Mouse (Mus musculus) kidney, postnatal 14 days (tissue): ENCODE measurements around the gene Epha8.
A peak's percentile ranks its signal among the peaks of the same experiment; 100 is the strongest.

ENCODE experiments used
- DNase-seq: peaks from one replicate; pipeline ENCODE4 v3.0.0; 2022; ENCODE audit warnings: mixed read lengths

Epha8 gene

DNA sequence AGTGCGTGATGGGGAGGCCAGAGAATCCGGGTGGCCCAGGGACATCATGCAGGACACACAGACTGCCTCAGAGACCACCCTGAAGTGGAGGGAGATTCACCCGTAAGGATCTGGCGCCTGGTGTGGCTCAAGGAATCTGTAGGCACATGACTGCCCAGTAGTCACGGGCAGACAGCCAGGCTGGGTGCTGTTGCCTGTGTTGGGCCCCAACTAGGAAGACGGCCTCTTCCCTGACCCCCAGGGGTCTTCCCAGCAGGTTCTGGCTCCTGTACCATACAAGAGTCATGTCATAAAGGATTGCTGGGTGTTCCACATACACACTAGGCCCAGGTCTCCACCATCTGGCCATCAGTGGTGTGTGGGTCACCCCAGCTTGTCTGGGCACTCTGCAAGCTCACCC is 2.1 kb downstream of the Epha8 start:
- DNase-seq: no peak

DNA sequence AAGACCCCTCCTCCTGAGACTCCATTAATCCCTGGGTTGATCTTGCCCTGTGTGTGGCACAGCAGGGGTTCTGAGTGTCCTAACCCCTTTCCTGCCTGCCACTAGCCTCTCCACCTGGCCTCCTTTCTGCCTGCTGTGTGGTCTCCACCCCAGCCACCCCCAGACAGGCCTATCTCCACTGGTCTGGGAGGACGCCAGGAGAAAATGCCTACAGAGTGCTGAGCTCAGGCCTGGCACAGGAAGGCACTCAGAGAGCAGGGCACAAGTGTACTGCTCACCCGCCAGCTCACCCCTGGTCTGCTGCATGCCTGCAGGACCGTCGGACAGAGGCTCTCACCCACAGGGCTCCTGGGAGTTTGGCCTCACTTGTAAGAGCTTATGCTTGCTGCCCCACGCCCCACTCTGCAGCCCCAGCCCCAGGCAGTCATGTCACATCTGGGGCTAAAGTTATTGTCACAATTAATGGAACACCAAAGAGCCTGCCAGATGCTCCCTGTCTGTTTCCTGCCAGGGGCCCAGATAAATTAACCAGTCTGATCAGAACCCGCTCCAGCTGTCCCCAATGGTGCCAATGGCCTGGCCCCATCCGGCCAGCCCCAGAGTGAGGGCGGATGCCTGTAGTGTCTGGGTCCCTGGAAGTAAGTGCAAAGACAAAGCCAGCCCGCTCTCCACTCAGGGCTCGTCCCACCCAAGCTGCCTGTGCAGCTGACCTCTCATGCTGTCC is 7.2 kb downstream of the Epha8 start:
- DNase-seq: no peak

DNA sequence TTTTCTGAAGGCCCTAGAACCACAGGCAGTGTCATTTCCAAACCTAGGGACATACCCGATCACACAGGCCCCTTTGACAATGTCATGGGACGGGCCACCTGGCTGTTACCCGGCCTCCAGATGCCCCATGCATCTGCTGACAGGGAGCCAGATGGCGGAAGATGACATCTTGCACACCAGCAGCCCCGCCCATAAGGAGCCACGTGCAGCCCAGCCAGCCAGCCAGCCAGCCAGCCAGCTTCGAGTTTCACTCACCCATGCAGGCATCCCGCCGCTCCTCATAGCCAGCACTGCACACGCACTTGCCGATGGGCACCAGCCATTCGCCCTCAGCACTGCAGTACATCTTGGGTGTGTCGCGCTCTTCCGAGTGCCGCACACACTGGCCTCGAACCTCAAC is 11.2 kb downstream of the Epha8 start:
- DNase-seq: no peak

DNA sequence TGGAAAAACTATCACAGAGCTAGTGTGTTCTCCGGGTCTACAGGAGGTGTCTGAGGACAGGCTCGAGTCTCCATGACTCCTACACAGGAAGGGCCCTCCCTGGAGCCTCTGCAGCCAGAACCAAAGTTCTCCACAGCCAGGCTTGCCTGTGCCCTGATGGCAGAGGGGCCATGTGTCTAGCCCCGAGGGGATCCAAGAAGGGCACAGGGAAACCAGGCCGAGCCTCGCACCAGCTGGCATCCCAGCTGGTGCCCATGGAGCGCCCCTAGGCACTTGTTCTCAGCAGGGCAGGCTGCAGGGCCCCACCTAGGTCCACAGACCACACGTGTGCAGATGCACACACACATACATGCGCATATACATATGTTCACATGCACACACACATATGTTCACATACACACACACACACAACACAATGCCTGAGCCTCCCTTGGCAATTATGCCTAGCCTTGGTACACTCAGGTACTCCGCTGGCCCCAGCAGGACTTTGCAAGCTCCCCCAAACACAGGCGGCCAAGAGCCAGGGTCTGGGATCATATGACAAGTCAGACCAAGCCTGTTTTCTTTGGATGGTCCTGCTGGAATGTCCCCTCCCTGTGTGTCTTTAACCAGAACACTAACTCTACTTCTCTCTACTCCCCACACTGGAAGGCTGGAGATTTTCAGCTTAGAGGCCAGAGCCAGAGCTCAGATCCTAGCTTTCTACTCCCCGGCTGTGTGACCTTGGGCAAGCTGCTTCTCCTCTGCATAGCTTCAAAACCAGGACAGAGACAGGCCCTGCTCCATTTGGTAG is 11.9 kb downstream of the Epha8 start:
- peak; percentile 12 for DNase-seq

DNA sequence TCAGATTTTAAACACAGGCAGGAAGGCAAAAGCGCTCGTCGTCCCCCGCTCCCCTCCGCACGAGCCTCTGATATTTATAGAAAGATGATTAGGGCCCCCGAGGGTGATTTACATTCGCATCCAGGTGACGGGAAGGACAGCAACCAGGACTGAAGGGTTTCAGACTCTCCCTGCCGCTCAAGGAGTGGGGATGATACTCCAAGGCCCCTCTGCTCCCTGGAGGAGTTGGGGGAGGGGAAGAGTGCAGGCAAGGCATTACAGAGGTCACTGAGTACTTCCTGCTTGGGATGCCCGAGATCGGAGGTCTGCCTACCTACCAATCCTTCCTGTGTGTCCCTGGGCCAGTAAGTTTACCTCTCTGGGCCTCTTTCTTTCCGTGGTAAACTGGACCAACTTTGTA is 13.4 kb downstream of the Epha8 start:
- DNase-seq: no peak

DNA sequence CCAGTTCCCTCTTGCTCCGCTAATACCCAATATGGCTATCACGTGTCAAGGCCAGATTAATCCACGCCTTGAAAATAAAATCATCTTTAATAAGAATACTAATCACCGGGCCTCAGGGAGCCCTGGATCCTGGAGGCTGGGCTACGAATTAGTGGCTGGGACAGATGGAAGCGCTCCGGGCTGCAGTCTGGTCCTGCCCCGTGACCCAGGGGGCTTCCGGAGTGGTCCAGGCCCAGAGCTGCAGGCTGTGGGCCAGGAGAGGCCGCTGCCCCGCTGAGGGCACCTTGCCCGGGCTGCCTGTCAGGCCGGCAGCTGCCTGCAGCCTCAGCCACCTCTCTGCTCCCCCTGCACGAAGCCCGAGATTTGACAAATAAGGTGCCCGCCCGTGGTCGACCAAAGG is 13.9 kb downstream of the Epha8 start:
- peak; percentile 61 for DNase-seq

DNA sequence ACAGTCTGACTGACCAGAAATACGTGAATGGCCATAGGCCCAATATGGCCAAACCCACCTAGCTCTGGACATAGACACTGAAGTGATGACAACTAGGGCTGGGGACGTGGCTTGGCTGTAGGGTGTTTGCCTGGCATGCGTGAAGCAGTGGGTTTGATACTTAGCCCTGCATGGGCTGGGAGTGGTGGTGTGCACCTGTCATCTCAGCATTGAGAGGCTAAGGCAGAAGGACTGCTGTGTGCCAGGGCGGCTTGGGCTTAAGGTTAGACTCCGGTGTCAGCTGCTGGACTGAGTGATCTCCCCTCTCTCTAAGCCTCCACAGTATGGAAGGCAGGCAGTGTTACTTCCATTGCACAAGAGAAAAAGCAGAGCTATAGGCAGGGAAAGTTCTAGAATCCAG is 18.7 kb downstream of the Epha8 start:
- no peak for DNase-seq

DNA sequence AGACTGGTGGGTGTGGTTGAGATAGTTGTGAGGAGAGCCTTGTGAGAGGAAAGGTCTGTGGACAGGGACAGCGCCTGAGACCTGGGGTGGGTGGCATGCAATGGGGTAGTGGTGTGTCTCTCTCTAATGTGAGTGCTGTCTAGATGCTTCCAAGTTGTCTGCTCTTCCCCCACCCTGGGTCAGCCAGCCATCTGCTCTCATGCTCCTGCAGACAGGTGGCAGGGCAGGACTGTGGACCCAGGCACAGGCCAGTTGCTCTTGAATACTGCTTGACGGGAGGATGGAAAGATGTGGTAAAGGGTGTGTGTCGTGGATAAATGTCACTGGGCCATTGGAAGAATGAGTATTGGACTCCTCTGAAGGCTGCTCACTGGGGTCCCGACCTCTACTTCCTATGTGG is 19.3 kb downstream of the Epha8 start:
- no peak for DNase-seq

DNA sequence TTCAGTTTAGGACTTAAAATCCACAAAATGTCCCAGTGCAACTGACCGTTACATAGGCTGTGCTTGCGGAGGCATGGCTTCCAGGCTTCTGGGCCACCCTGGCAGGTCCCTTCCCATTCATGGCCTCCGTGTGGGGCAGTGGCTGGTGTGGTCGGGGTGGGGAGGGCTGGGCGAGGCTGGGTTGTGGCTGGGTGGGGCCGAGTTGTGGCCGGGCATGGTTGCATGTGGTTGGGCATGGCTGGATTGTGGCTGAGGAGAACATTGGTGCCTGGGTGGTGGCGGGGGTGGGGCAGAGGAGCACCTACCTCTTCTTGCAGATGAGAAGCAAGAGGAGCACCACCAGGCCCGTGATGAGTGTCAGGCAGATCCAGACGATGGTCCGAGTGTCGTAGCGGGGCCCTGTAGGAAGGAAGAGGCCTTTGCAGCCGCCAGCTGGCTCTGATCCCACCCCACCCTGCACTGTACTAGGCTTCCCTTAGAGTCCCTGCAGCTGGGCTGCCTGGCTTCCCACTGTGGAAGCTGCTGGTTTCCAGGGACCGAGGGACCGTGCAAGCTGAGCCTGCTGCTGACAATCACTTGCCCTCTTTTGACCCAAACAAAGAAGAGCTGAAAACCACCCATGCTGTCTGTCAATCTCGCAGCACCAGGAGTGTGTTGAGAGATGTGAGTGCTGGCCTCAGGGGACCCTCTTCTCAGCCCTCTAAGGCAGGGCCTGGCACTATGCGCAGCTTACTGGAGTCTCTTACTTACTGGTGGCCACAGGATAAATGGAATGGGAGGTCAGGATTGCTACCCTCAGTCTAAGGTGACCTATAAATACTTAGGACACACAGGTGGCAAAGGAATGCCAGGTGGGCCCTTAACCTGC is 21.6 kb downstream of the Epha8 start:
- DNase-seq: peak; percentile 44

DNA sequence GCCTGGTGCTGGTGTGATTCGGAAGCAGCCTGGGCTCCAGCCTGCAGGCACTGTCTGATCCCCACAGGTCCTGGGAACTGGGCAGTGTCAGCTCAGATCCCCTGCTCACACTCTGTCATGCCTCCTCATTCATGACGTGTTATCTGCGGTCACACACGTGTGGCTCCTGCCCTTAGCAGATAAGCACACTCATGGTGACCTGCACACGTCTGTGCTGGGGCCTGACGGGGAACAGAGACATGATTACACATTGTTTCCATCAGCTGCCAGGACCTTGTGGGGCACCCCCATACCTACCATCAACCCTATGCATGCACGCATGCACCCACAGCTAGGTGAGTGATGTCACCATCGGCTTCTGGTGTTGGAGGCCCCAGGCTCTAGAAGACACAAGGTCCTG is 26.1 kb downstream of the Epha8 start:
- no peak for DNase-seq

DNA sequence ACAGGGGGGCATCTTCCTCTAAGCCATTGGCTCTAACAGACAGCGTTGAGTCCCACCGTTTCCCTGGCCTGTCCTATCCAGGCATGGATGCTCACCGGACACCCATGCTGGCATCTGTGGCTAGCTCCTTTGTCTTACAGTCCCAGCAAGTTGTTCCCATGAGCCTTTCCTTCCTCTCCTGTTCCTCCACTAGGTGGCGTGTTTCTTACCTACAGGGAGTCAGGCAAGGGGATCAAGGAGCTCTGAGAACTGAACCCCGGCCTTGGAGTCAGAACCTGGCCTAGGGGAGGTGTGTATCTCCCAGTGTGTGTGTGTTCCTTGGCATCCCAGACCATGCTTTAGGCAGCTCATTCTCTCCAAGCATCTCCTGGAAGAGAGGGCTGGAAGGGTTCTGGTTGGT is 27.7 kb downstream of the Epha8 start:
- DNase-seq: peak; percentile 30

DNA sequence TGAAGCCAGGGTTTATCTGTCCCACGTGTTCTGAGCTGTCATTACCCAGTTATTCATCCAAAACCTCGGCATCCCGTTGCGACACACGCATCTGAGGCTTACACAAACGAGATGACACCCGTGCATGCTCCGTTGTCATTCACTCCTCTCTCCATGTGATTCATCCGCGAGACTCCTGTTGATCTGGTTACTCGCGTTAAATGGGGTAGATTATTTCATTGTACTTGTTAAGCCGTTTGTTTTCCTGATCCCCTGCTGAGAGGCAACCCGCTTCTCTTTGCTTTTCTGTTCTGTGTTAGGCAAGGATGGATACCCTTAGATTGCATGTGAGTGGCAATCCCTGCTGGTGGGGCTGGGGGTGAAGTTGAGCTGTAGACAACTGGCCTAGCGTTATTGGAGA is 30.8 kb downstream of the Epha8 start:
- no peak for DNase-seq

DNA sequence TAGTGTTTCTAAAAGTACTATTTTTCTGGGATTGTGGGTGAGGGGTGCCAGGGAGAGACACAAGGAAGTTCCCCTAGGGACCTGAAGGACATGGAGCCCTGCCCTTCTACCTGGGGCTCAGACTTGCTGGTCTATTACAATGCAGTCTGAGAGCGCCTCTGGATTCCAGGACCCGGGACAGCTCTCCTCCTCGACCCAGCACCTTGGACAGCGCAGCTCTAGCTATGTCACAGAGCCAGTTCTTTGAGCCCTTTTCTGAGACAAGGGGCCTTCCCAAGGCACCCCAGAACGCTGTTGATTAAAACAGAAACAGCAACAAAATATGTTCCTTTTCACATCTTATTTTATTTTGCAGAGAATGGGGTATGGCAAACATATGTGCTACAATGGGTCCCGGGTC is 32.1 kb downstream of the Epha8 start:
- DNase-seq: peak; percentile 78

DNA sequence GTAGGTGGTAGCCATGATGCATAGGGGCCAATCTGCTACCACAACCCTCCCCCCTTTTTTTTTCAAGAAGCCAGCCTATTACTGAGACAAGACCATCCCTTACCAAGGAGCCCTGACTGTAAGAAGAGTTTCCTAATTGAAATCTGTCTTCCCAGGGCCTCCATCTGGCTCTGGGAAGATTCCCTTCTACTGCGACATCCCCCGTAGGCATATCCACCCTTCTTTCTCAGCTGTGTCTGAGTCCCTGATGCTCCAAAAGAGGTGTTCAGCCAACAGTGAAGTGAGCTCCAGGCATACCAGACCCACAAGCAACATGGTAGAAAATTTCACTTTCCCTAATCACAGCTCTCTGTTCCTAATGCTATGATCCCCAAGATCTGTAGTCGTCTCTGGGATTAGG is 37.1 kb downstream of the Epha8 start:
- no peak for DNase-seq

DNA sequence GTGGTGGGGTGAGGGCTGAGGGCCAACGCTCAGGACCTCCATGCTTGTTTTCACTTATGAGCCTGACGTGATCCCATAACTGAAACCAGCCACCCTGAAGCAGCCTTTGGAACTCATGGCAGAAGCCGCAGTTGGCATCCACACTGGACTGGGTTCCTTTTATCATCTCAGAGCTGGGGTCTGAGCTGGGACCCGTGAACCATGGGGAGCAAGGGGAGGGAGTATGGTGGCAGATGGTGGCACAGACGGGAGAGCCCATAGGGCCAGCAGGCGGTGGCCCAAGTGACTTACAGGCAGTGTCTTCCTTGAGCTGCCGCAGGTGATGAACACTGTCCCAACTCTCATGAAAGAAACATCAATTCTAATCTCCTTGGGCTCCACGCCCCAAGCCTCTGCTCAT is 37.8 kb downstream of the Epha8 start:
- DNase-seq: no peak

DNA sequence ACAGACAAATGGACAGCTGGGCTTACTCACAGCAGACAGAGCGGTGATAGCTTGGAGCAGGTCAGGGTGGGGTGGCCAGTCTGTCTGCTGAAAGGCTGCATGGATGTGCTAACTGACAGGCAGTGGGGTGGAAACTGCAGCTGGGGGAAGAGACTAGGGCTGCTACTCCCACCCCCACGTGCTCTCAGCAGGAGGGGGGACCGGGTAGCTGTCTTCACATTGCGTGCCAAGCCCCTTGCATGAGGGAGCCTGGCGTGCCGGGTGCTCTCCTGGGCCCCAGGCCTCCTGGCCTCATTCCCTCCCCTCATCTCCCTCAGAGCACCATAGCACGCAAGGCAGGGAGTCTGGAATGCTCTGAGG is 39.5 kb downstream of the Epha8 start:
- no peak for DNase-seq

DNA sequence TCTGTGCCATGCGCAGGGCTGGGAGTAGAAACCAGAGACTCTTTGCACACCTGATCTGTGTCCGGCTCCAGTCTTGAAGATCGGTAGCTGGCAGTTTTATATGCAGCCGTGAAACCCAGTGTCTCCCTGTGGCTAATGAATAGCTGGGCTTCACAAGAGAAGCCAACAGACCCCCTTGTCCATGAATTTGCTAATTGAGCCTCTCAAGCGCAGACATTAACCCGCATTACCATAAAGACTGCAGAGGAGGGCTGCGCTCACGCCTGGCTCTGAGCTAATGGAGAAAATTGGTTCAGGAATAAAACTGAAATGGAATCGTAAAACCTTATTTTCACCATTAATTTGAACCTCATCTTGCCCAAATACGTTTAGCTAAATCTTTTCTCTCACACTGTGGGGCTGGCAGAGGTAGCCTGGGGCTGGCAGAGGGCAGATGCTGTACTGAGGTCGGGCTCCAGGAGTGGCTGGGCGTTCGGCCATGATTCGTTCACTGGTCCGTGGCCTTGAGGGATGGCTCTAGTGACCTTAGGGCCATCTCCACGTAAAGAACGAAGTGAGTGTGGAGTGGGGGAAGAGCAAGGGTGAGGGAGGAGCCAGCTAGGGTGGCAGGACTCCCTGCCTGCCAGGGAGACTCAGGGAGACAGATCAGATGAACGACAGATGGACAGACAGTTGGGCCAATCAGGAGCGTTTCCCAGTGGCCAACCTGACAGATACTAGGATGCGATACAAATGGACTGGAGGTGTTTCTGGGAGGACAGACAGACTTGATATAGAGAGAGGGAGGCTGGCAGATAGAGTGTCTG is 40.1 kb downstream of the Epha8 start:
- DNase-seq: no peak

DNA sequence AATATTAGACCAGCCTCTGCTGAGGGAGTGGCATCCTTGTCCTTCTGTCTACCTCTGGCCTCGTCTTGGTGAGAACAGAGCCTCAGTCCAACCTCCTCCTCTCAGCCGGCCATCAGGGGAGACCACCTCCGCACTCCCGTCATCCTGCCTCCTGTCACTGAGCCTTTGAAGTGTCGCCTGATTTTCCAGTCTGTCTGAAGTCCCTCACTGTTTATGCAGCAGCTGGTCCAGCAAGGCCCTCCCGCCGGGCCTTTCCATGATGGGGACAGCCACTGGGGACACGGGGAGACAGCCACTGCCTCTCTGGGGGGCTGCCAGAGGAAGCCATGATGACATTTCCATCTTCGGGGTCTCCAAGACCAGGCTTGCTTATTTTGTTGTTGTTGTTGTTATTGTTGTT is 43.8 kb downstream of the Epha8 start:
- DNase-seq: no peak

DNA sequence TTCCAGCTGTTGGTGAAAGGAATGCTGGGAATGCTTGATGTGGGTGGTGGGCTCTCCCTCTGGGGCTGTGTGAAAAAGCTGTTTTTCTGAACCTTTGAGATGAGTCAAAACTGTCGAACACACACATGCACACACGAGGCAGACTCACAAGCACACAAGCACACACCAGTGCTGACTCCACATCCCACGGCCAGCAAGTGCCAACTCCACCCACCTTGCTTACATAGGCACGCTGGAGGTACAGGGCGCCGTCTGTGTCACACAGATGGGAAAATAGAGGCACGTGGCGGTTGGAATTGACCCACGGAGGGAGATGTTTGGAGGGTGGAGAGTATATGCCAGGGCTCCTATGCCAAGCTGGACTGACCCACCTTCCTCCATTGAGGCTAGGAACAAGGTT is 44.8 kb downstream of the Epha8 start:
- no peak for DNase-seq

DNA sequence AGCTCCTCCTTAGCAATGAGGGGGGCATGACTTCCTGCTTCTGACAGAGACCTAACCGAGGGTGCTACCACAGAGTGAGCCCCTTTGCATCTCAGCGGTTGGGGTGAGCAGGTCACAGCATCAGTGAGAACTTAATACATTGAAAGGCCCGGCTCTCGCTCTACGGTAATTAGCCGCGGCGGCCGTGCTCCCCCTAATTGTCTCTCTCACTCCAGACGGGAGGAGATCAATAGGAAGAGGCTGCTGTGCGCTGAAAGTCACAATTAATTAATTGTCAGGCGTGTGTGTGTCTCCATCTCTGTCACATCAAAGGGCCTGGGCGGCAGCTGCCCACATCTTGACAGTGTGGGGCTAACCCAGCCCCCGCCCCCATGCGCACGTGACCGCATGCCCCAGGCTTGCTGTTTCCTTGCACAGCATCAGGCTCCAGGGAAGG is 45.4 kb downstream of the Epha8 start:
- no peak for DNase-seq

DNA sequence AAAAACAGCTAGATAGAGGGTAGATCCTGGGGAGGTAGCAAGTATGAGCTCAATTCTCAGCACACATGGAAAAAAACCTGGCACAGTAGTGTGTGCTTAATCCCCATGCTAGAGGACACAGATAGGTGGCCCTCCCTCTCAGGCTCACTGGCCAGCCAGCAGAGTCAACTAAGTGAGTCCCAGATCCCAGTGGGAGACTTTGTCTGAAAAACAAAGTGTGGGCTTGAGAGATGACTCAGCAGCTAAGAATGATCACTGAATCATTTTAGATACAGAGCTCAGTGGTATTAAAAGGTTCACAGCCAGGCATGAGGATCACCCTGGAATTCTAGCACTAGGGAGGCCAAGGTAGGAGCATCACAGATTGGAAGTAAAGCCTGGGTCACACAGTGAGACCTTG is 48.8 kb downstream of the Epha8 start:
- DNase-seq: no peak

DNA sequence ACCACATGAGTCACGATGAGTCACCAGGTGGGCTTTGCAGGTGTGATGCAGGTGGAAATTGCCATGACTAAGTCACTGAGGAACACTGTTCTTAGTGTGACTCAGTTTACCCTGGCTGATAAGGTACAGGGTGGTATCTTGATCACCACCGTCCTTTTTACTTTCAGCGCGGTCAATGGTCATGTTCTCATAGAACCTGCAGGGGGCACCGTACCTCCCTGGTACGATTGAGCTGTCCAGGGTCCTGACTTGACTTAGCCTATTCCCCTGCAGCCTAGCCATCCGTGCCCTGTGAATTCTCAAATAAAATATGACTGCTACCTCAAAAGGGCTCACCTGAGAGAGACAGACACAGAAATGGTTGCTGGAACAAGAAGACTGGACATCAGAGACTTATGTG is 49.6 kb downstream of the Epha8 start:
- DNase-seq: peak; percentile 63
